Mouse (Mus musculus) neural tube, embryonic 14.5 days (tissue): ENCODE data around the gene Myo1e. TPM values are rescaled to one million over a fixed set of nuclear protein-coding genes. Genes with fewer than 3 reads are reported as not detected.
A peak's percentile ranks its signal among the peaks of the same experiment; 100 is the strongest.

Source experiments
- ATAC-seq: fragments of 200-750 bp; cut with Nextera tagmentation; 2 replicates; pipeline ENCODE4 v1.8.0; 2017; ENCODE audit warnings: low read depth, mild to moderate bottlenecking, moderate TSS enrichment, moderate library complexity
- H3K27ac ChIP-seq: fragments of 300-500 bp; sonication (generic); 2 replicates; pipeline ENCODE4 v1.5.1; 2014; ENCODE audit warnings: low read depth, mild to moderate bottlenecking, control low read depth, low read length, moderate library complexity, mixed read lengths
- H3K27me3 ChIP-seq: fragments of 300-500 bp; sonication (generic); 2 replicates; pipeline ENCODE4 v1.6.1; 2014; ENCODE audit warnings: low read length; ENCODE audit not compliant: control insufficient read depth, insufficient read depth
- H3K36me3 ChIP-seq: fragments of 300-500 bp; sonication (generic); 2 replicates; pipeline ENCODE4 v1.6.1; 2014; ENCODE audit warnings: low read length, mixed read lengths; ENCODE audit not compliant: control insufficient read depth, insufficient read depth
- H3K4me1 ChIP-seq: fragments of 300-500 bp; sonication (generic); 2 replicates; pipeline ENCODE4 v1.6.1; 2014; ENCODE audit warnings: low read length; ENCODE audit not compliant: control insufficient read depth, insufficient read depth
- H3K4me2 ChIP-seq: fragments of 300-500 bp; sonication (generic); 2 replicates; pipeline ENCODE4 v1.6.1; 2014; ENCODE audit warnings: mild to moderate bottlenecking, low read depth, low read length, control low read depth
- H3K4me3 ChIP-seq: fragments of 300-500 bp; sonication (generic); 2 replicates; pipeline ENCODE4 v1.5.1; 2014; ENCODE audit warnings: low read depth, low read length, control low read depth, mixed read lengths
- H3K9ac ChIP-seq: fragments of 300-500 bp; sonication (generic); replicated peaks from 2 replicates; pipeline ENCODE4 v1.6.1; 2014; ENCODE audit warnings: low read depth, mild to moderate bottlenecking, control low read depth, low read length, mixed read lengths
- H3K9me3 ChIP-seq: fragments of 300-500 bp; sonication (generic); 2 replicates; pipeline ENCODE4 v1.6.1; 2016; ENCODE audit warnings: low read length; ENCODE audit not compliant: control insufficient read depth
- WGBS: fragments of 180-500 bp; shearing (Covaris S2); extraction: QIAGEN DNeasy Blood & Tissue Kit; methylation state at CpG from one replicate; pipeline ENCODE4 v1.1.7; 2014; 5-methylcytosine and 5-hydroxymethylcytosine counted together
- polyA plus RNA-seq: library from polyadenylated mRNA; unstranded; fragments of >200 nt; fragmentation: Nextera tagmentation; extraction: Ambion mirVana; gene quantifications from 2 replicates; pipeline ENCODE4 v1.2.1, GENCODE M21; 2014

Myo1e gene
- polyA plus RNA-seq, 1 experiment from 2014 or later: 3.6 TPM

DNA sequence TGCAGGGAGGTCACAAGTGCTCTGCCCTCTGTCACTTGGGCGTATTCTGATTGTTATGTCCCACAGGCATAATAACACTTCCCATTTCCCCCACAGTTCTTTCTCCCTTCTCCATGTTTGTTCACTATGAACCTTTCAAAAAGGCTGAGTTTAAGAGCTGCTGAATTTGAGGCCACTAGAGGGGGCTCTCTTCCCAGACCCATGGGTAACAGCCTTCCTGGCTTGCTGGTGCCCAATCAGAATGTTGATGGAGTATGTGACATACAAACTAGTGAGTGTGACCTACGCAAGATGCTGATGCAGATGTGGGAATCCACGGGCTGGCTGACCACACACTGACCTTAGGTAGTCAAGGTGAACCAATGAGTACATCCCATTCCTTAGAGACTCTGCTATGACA lies 201.6 kb downstream of the Myo1e start:
- no peak overlapping the region for H3K9ac ChIP-seq
- H3K4me2 ChIP-seq: no peak overlapping the region

GRCm38 (mm10) chr9:70409743-70410142 lies 202.6 kb downstream of the Myo1e start:
- whole genome bisulfite sequencing: 98% methylated on average over 8 of the region's 8 CpGs
- no peak overlapping the region for H3K27ac ChIP-seq
- H3K4me1 ChIP-seq: no peaks in the 10 kb centered on the region
- H3K9me3 ChIP-seq: no peaks in the 10 kb centered on the region
- peaks cover 6% of the 10 kb centered on the region; the same call in 1 of the 2 replicates for H3K36me3 ChIP-seq
- H3K27me3 ChIP-seq: no peaks in the 10 kb centered on the region
- ATAC-seq: no peak
- no peak overlapping the region for H3K4me3 ChIP-seq
- no peak overlapping the region for H3K4me2 ChIP-seq
- H3K9ac ChIP-seq: no peak overlapping the region

More for the DNA sequence above, 201.6 kb downstream of the Myo1e start:
- H3K27ac ChIP-seq: no peak overlapping the region
- ATAC-seq: no peak
- no peak overlapping the region for H3K4me3 ChIP-seq
- H3K4me1 ChIP-seq: no peaks in the 10 kb centered on the region
- H3K9me3 ChIP-seq: no peaks in the 10 kb centered on the region
- H3K36me3 ChIP-seq: peaks cover 6% of the 10 kb centered on the region; the same call in 1 of the 2 replicates
- whole genome bisulfite sequencing: 90% methylated on average over 3 of the region's 3 CpGs
- H3K27me3 ChIP-seq: no peaks in the 10 kb centered on the region

GRCm38 (mm10) chr9:70410668-70411067 lies 203.5 kb downstream of the Myo1e start:
- Histone ChIP-seq H3K4me2 (no peak overlapping the region), H3K9ac (no peak overlapping the region), H3K27me3 (no peaks in the 10 kb centered on the region), H3K4me1 (no peaks in the 10 kb centered on the region), H3K9me3 (no peaks in the 10 kb centered on the region), H3K27ac (no peak overlapping the region), H3K4me3 (no peak overlapping the region), H3K36me3 (peaks cover 6% of the 10 kb centered on the region; the same call in 1 of the 2 replicates)
- 92% methylated on average over 11 of the region's 11 CpGs for WGBS
- ATAC-seq: no peak

- H3K27ac ChIP-seq: no peak overlapping the region
- H3K27me3 ChIP-seq: no peaks in the 10 kb centered on the region
- no peak overlapping the region for H3K4me2 ChIP-seq
- WGBS: 92% methylated on average over 7 of the region's 7 CpGs
- no peak overlapping the region for H3K4me3 ChIP-seq
- H3K36me3 ChIP-seq: peaks cover 6% of the 10 kb centered on the region; the same call in 1 of the 2 replicates
- ATAC-seq: no peak
- H3K9me3 ChIP-seq: no peaks in the 10 kb centered on the region
- H3K9ac ChIP-seq: no peak overlapping the region
- no peaks in the 10 kb centered on the region for H3K4me1 ChIP-seq
Observed at GRCm38 (mm10) chr9:70413038-70413437, 205.9 kb downstream of the Myo1e start.

- Histone ChIP-seq H3K27ac (no peak overlapping the region), H3K4me1 (peaks cover 4% of the 10 kb centered on the region; the same call in 1 of the 2 replicates), H3K36me3 (no peaks in the 10 kb centered on the region), H3K4me3 (no peak overlapping the region), H3K9me3 (no peaks in the 10 kb centered on the region), H3K4me2 (no peak overlapping the region), H3K27me3 (no peaks in the 10 kb centered on the region), H3K9ac (no peak overlapping the region)
- 84% methylated on average over 3 of the region's 3 CpGs for WGBS
- ATAC-seq: no peak
Observed at GRCm38 (mm10) chr9:70416412-70416811, 209.3 kb downstream of the Myo1e start.

- peak; percentile 99 for ATAC-seq
- no peaks in the 10 kb centered on the region for H3K27me3 ChIP-seq
- no peaks in the 10 kb centered on the region for H3K9me3 ChIP-seq
- H3K4me3 ChIP-seq: peak within 1 kb of the TSS; percentile 38
- peak within 1 kb of the TSS; percentile 95 for H3K4me2 ChIP-seq
- H3K27ac ChIP-seq: no peak within 1 kb of the TSS
- peak within 1 kb of the TSS; percentile 29; the same call in 1 of the 2 replicates for H3K9ac ChIP-seq
- 1% methylated on average over 45 of the region's 45 CpGs for WGBS
- H3K4me1 ChIP-seq: peaks cover 4% of the 10 kb centered on the region; the same call in 1 of the 2 replicates
- H3K36me3 ChIP-seq: peaks cover 8% of the 10 kb centered on the region; the same call in 1 of the 2 replicates
Observed at GRCm38 (mm10) chr9:70421257-70422056, 214.3 kb downstream of the Myo1e start, which contains the start of gene Ccnb2. Gene Ccnb2 (minus strand): TSS chr9:70421547.

DNA sequence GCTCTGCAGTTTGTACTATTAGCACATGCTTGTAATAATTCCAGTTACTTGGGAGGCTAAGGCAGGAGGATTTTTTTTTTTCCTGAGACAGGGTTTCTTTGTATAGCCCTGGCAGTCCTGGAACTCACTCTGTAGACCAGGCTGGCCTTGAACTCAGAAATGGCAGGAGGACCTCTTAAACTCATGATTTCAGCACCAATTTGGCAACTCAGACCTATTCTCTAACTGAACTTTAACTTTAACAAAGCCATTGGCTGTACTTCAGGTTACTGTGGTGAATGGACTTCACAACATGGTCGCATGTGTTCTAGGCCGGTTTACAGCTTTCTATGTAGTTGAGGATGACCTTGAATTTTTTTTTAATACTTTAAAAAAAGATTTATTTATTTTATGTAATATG lies 215.5 kb downstream of the Myo1e start:
- H3K36me3 ChIP-seq: peaks cover 17% of the 10 kb centered on the region; the same call in 1 of the 2 replicates
- H3K9me3 ChIP-seq: no peaks in the 10 kb centered on the region
- no peak for ATAC-seq
- H3K4me1 ChIP-seq: peaks cover 4% of the 10 kb centered on the region; the same call in 1 of the 2 replicates
- no peak overlapping the region for H3K4me2 ChIP-seq
- WGBS: 98% methylated on average over 2 of the region's 2 CpGs
- no peak overlapping the region for H3K9ac ChIP-seq
- no peaks in the 10 kb centered on the region for H3K27me3 ChIP-seq
- no peak overlapping the region for H3K27ac ChIP-seq
- no peak overlapping the region for H3K4me3 ChIP-seq

DNA sequence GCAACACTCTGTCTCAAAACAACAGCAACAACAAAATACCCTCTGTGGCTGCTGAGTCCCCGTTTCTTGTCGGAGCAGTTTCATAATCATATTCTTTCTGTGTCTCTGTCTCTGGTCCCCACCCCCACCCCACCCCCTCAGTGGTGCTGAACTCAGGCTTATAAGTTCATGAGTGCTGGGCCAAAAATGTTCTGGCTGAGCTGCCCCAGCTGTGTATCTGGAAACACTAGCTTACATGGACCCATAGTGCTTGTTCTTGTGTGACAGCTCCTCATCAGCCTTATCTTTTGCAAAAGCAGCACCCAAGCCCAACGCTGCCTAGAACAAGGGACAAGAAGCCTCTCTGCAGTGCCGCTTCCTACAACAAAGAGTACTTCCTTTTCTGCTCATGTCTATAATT lies 232.8 kb downstream of the Myo1e start:
- Histone ChIP-seq H3K4me2 (no peak overlapping the region), H3K9ac (no peak overlapping the region), H3K36me3 (peaks cover 33% of the 10 kb centered on the region), H3K4me3 (no peak overlapping the region), H3K9me3 (no peaks in the 10 kb centered on the region), H3K27ac (no peak overlapping the region), H3K27me3 (no peaks in the 10 kb centered on the region), H3K4me1 (no peaks in the 10 kb centered on the region)
- no peak for ATAC-seq
- 96% methylated on average over 4 of the region's 4 CpGs for WGBS

GRCm38 (mm10) chr9:70449072-70449471 lies 241.9 kb downstream of the Myo1e start:
- peaks cover 16% of the 10 kb centered on the region; the same call in 1 of the 2 replicates for H3K36me3 ChIP-seq
- H3K27ac ChIP-seq: no peak overlapping the region
- no peak for ATAC-seq
- H3K4me2 ChIP-seq: no peak overlapping the region
- no peak overlapping the region for H3K4me3 ChIP-seq
- no peaks in the 10 kb centered on the region for H3K27me3 ChIP-seq
- 98% methylated on average over 5 of the region's 5 CpGs for WGBS
- H3K4me1 ChIP-seq: no peaks in the 10 kb centered on the region
- H3K9me3 ChIP-seq: no peaks in the 10 kb centered on the region
- H3K9ac ChIP-seq: no peak overlapping the region
